Mouse (Mus musculus) hindbrain, embryonic 11.5 days (tissue): ENCODE measurements around the gene Vezt. TPM values are rescaled to one million over a fixed set of nuclear protein-coding genes. Genes with fewer than 3 reads are reported as not detected.

Source experiments
- ATAC-seq: fragments of 200-750 bp; cut with Nextera tagmentation; 2 replicates; pipeline ENCODE4 v1.8.0; 2017; ENCODE audit warnings: mild to moderate bottlenecking, moderate TSS enrichment, moderate library complexity; ENCODE audit not compliant: low FRiP score
- DNase-seq: peaks from one replicate; pipeline ENCODE4 v3.0.0-alpha.2; 2015; ENCODE audit warnings: low spot score
- H3K27ac ChIP-seq: fragments of 300-500 bp; sonication (generic); 2 replicates; pipeline ENCODE4 v1.5.1; 2014; ENCODE audit warnings: mild to moderate bottlenecking, low read depth, low read length
- H3K27me3 ChIP-seq: fragments of 300-500 bp; sonication (generic); 2 replicates; pipeline ENCODE4 v1.6.1; 2014; ENCODE audit warnings: mild to moderate bottlenecking, low read length, moderate library complexity, mixed read lengths; ENCODE audit not compliant: control insufficient read depth, insufficient read depth
- H3K36me3 ChIP-seq: fragments of 300-500 bp; sonication (generic); 2 replicates; pipeline ENCODE4 v1.6.1; 2014; ENCODE audit warnings: mild to moderate bottlenecking, low read length, moderate library complexity, mixed read lengths; ENCODE audit not compliant: control insufficient read depth, insufficient read depth
- H3K4me1 ChIP-seq: fragments of 300-500 bp; sonication (generic); replicated peaks from 2 replicates; pipeline ENCODE4 v1.6.1; 2014; ENCODE audit warnings: low read length, mixed read lengths; ENCODE audit not compliant: control insufficient read depth, insufficient read depth
- H3K4me2 ChIP-seq: fragments of 300-500 bp; sonication (generic); replicated peaks from 2 replicates; pipeline ENCODE4 v1.6.1; 2014; ENCODE audit warnings: mild to moderate bottlenecking, low read depth, low read length
- H3K4me3 ChIP-seq: fragments of 300-500 bp; sonication (generic); 2 replicates; pipeline ENCODE4 v1.5.1; 2014; ENCODE audit warnings: low read depth, low read length
- H3K9ac ChIP-seq: fragments of 300-500 bp; sonication (generic); 2 replicates; pipeline ENCODE4 v1.6.1; 2014; ENCODE audit warnings: low read depth, low read length
- H3K9me3 ChIP-seq: fragments of 300-500 bp; sonication (generic); 2 replicates; pipeline ENCODE4 v1.6.1; 2016; ENCODE audit warnings: low read length; ENCODE audit not compliant: control insufficient read depth
- WGBS: fragments of 180-500 bp; shearing (Covaris S2); extraction: QIAGEN DNeasy Blood & Tissue Kit; methylation state at CpG from one replicate; pipeline ENCODE4 v1.1.7; 2014; 5-methylcytosine and 5-hydroxymethylcytosine counted together
- polyA plus RNA-seq: library from polyadenylated mRNA; unstranded; fragments of >200 nt; fragmentation: Nextera tagmentation; extraction: Ambion mirVana; gene quantifications from 2 replicates; pipeline ENCODE4 v1.2.1, GENCODE M21; 2014

Gene Vezt
- polyA plus RNA-seq, 1 experiment from 2014 or later = 45.0 TPM

GRCm38 (mm10) chr10:94045301-94045700, 9.7 kb upstream of the Vezt start:
- Histone ChIP-seq H3K4me2 (no peak overlapping the region), H3K36me3 (no peaks in the 10 kb centered on the region), H3K4me3 (no peak overlapping the region), H3K9me3 (no peaks in the 10 kb centered on the region), H3K27ac (no peak overlapping the region), H3K4me1 (no peaks in the 10 kb centered on the region), H3K27me3 (no peaks in the 10 kb centered on the region), H3K9ac (no peak overlapping the region)
- WGBS = 94% methylated on average over 13 of the region's 13 CpGs
- ATAC-seq = no peak
- no peak for DNase-seq

GRCm38 (mm10) chr10:94043908-94044307, 8.3 kb upstream of the Vezt start:
- H3K4me2 ChIP-seq = no peak overlapping the region
- H3K9ac ChIP-seq = no peak overlapping the region
- 21% methylated on average over 10 of the region's 10 CpGs for WGBS
- no peaks in the 10 kb centered on the region for H3K36me3 ChIP-seq
- H3K4me1 ChIP-seq = no peaks in the 10 kb centered on the region
- DNase-seq = peak; percentile 12
- no peaks in the 10 kb centered on the region for H3K27me3 ChIP-seq
- H3K9me3 ChIP-seq = no peaks in the 10 kb centered on the region
- H3K4me3 ChIP-seq = no peak overlapping the region
- no peak overlapping the region for H3K27ac ChIP-seq
- ATAC-seq = no peak

GRCm38 (mm10) chr10:94038366-94039260, 3.0 kb upstream of the Vezt start:
- no peaks in the 10 kb centered on the region for H3K9me3 ChIP-seq
- ATAC-seq (no peak), DNase-seq (no peak)
- H3K27me3 ChIP-seq = no peaks in the 10 kb centered on the region
- WGBS = 63% methylated on average over 7 of the region's 7 CpGs
- no peaks in the 10 kb centered on the region for H3K4me1 ChIP-seq
- H3K4me2 ChIP-seq = no peak overlapping the region
- no peaks in the 10 kb centered on the region for H3K36me3 ChIP-seq
- no peak overlapping the region for H3K9ac ChIP-seq
- H3K4me3 ChIP-seq = no peak overlapping the region
- no peak overlapping the region for H3K27ac ChIP-seq

- Histone ChIP-seq H3K27me3 (no peaks in the 10 kb centered on the region), H3K36me3 (no peaks in the 10 kb centered on the region), H3K9me3 (no peaks in the 10 kb centered on the region), H3K4me3 (no peak overlapping the region), H3K27ac (no peak overlapping the region), H3K9ac (no peak overlapping the region), H3K4me2 (no peak overlapping the region), H3K4me1 (no peaks in the 10 kb centered on the region)
- DNase-seq = no peak
- no peak for ATAC-seq
- WGBS = 84% methylated on average over 4 of the region's 4 CpGs
These were observed 2.0 kb upstream of the Vezt start for GRCm38 (mm10) chr10:94037596-94037995.

GRCm38 (mm10) chr10:94037196-94037595, 1.6 kb upstream of the Vezt start:
- WGBS = 58% methylated on average over 9 of the region's 9 CpGs
- H3K4me1 ChIP-seq = no peaks in the 10 kb centered on the region
- H3K4me2 ChIP-seq = no peak overlapping the region
- H3K27ac ChIP-seq = no peak overlapping the region
- H3K36me3 ChIP-seq = no peaks in the 10 kb centered on the region
- H3K9me3 ChIP-seq = no peaks in the 10 kb centered on the region
- no peaks in the 10 kb centered on the region for H3K27me3 ChIP-seq
- ATAC-seq (no peak), DNase-seq (peak; percentile 10)
- H3K4me3 ChIP-seq = no peak overlapping the region
- no peak overlapping the region for H3K9ac ChIP-seq

GRCm38 (mm10) chr10:94036375-94036758, 750 bp upstream of the Vezt start:
- DNase-seq (no peak), ATAC-seq (peak; percentile 50)
- H3K9me3 ChIP-seq = no peaks in the 10 kb centered on the region
- WGBS = under 1% methylated on average over 32 of the region's 32 CpGs
- peak overlapping the region; percentile 67 for H3K27ac ChIP-seq
- H3K4me3 ChIP-seq = peak overlapping the region; percentile 86
- no peaks in the 10 kb centered on the region for H3K27me3 ChIP-seq
- peak overlapping the region; percentile 85 for H3K9ac ChIP-seq
- H3K4me2 ChIP-seq = peak overlapping the region; percentile 68
- H3K4me1 ChIP-seq = no peaks in the 10 kb centered on the region
- H3K36me3 ChIP-seq = no peaks in the 10 kb centered on the region

GRCm38 (mm10) chr10:94034876-94035657, 550 bp downstream of the Vezt start:
- DNase-seq (peak; percentile 73), ATAC-seq (peak; percentile 86)
- Histone ChIP-seq H3K27ac (peak overlapping the region; percentile 61; the same call in 1 of the 2 replicates), H3K27me3 (no peaks in the 10 kb centered on the region), H3K4me3 (peak overlapping the region; percentile 86), H3K4me2 (peak overlapping the region; percentile 68), H3K36me3 (no peaks in the 10 kb centered on the region), H3K9ac (peak overlapping the region; percentile 89), H3K4me1 (no peaks in the 10 kb centered on the region), H3K9me3 (no peaks in the 10 kb centered on the region)
- 2% methylated on average over 30 of the region's 30 CpGs for WGBS

- H3K4me1 ChIP-seq = no peaks in the 10 kb centered on the region
- H3K4me2 ChIP-seq = no peak overlapping the region
- no peak overlapping the region for H3K27ac ChIP-seq
- DNase-seq = no peak
- WGBS = 95% methylated on average over 6 of the region's 6 CpGs
- H3K27me3 ChIP-seq = no peaks in the 10 kb centered on the region
- H3K36me3 ChIP-seq = no peaks in the 10 kb centered on the region
- no peak overlapping the region for H3K9ac ChIP-seq
- ATAC-seq = no peak
- H3K9me3 ChIP-seq = no peaks in the 10 kb centered on the region
- H3K4me3 ChIP-seq = no peak overlapping the region
These were observed 4.5 kb downstream of the Vezt start for GRCm38 (mm10) chr10:94031164-94031563.
